Mouse (Mus musculus) liver, embryonic 14.5 days (tissue): ENCODE measurements around the gene Gm49366.
"Not testable (repeated sequence)": the region's sequence is repeated elsewhere in the genome, so short reads cannot be mapped to it uniquely, and the experiment has no call there.

Source experiments
- CTCF ChIP-seq: IDR thresholded peaks from 2 replicates; pipeline ENCODE4 v1.5.1; 2016; ENCODE audit warnings: antibody characterized with exemption, low read depth, control low read depth
- EP300 ChIP-seq: IDR thresholded peaks from 2 replicates; pipeline ENCODE4 v1.6.1; 2016; ENCODE audit warnings: antibody characterized with exemption, low read depth

DNA sequence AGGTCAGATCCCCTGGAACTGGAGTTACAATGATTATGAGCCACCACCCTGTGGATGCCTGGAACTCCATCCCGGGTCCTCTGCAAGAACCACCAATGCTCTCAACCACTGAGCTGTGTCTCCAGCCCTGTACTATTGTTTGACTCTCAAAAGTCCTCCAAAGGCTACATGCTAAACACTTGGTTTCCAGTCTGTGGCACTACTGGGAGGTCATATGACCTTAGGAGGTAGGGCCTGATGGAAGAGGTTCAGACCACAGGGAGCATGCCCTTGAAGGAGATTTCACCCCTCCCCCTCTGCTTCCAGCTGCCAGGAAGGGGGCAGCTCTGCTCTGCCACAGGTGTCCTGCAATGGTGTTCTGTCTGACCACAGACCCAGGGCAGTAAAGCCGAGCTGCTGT, 5.4 kb upstream of the Gm49366 start:
- not testable (repeated sequence) for TF ChIP-seq CTCF, EP300
